Mouse (Mus musculus) thymus, postnatal 4 days (tissue): Measurements from ENCODE around the gene Gm13762.
"Not testable (repeated sequence)": the region's sequence is repeated elsewhere in the genome, so short reads cannot be mapped to it uniquely, and the experiment has no call there.

Experiments used
- DNase-seq: peaks from one replicate; pipeline ENCODE4 v3.0.0; 2021

The Gm13762 gene

DNA sequence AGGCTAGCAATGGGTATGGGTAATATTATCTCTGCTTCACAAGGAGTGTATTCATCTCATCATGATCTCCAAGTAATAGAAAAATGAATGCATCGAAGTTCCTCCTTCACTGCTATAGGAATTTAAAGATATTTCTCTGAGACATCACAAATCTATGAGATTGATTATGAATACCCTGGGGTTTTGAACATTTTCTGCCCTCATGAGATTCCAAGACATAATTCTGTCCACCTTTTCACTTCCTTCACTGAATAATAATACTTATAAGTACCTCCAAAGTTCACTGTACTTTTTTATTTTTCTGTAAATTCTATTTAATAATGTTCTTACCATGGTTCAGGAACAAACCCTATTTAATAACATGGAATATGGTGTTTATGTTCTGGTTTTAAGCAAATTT is at the start of gene Gm13762:
TSS of gene Gm13762 (minus strand) at position 101 of the 400 bp plus-strand sequence.
- DNase-seq: no peak

DNA sequence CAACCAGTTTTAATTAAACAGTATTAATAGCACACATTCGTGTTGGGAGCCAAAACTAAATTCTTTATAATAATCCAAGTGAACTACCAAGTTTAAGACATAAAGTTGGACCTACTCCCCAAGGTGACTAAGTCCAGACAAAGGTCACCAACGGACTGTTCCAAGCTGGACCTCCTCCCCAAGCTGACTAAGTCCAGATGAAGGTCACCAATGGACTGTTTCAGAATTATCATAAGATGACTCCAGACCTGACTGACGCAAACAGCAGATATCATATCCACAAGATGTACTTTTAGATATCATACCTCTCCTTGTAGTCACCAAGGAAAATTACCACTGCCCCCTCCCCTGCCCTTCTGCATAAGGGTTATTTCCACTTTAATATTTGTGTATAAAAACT is 41.4 kb upstream of the Gm13762 start:
- not testable (repeated sequence) for DNase-seq

DNA sequence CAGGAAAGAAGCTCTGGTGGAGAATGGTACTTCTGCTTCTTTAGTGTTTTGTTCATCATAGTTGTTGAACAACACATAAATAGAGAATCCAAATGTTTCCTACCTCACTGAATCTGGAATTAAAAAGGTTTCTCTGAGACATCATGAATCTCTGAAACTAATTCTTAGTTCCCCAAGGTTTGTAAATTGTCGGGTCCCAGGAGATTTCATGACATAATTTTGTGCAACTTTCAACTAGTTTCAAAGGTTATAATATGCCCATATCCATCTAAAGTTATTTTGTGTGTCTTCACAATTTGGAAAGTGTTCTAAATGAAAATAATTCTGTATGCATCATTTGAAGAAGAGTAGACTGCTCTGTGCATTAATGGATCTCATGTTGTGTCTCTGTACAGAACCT is 38.2 kb upstream of the Gm13762 start, which contains the start of gene Olfr1216:
TSS of gene Olfr1216 (minus strand) at position 101 of the 400 bp plus-strand sequence.
- no peak for DNase-seq

DNA sequence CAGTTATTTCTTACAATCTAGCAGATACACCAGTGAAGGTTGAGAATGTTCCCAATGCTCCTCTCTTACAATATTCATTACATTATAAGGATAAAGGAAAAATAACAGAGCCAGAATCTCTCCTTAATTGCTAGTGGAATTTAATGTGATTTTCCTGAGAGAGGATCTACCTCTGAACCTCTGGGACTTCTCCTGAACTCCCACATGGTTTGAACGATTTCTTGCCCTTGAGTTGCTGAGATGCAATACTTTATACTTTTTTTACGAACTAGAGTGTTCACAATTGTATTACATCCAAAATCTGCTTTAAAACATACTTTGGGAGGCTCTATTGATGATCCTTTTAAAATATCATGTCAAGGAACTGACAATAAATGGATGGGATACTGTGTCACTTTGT is 26.8 kb upstream of the Gm13762 start, which contains the start of gene Olfr1215:
TSS of gene Olfr1215 (minus strand) at position 101 of the 400 bp plus-strand sequence.
- DNase-seq: no peak

DNA sequence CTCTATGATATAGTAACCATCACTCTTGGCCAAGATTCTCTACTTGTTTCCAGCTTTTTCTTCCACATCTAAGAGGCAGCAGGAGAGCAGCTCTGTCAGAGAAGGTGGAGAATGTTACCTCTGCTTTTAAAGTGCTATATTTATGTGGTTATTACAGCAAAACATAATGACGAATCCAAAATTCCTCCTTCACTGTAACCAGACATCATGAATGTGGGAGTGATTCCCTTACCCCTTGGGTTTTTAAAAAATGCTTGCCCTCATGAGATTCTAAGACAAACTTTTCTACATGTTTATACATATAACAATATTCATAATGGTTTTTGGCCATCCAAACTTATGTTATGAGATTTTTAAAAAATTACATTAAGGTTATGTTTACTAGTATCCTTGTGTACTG is 12.5 kb upstream of the Gm13762 start, which contains the start of gene Olfr1214:
TSS of gene Olfr1214 (minus strand) at position 101 of the 400 bp plus-strand sequence.
- DNase-seq: no peak

DNA sequence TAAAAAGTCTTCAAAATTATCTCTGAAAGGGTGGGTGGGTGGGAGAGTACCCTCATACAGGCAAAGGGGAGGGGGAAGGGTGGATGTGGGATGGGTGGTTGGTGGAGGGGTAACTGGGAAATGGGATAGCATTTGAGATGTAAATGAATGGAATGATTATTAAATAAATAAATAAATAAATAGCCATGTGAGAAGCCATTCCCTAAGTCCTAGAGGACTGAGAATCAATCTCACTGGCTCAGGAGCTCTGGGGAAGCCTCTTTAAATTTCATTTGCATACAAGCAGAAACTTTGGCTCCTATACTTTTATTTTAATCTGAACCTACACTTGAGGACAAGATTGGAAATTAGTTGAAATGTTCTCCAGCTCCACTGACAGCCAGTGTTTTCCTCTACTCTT is 26.4 kb downstream of the Gm13762 start, which contains the start of gene Olfr1212:
TSS of gene Olfr1212 (plus strand) at position 301 of the 400 bp plus-strand sequence.
- DNase-seq: no peak

DNA sequence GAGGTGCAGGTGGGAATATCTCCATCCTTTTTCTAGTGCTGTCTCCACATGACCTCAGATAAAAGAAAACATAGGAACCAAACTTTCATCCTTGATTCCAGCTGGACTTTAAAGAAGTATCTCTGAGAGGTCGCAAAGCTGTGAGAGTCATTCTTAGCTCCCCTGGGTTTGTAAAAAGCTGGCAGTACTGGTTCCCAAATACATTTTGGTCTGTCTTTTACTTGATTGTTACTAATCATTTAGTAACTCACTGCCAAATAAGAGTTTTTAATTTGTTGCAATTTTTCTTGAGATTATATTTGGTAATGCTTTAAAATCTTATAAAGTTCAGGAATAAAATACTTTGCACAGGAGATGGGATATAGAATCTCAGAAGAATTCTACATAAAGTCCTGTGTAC is 42.1 kb downstream of the Gm13762 start, which contains the start of gene Olfr1211:
TSS of gene Olfr1211 (minus strand) at position 101 of the 400 bp plus-strand sequence.
- DNase-seq: no peak
